Mouse (Mus musculus): ENCODE results near the gene Tet2. TPM values are rescaled to one million over a fixed set of nuclear protein-coding genes. Genes with fewer than 3 reads are reported as not detected.

Tet2 gene
- total RNA-seq, 2 experiments from 2014 or later = 68.7 TPM

DNA sequence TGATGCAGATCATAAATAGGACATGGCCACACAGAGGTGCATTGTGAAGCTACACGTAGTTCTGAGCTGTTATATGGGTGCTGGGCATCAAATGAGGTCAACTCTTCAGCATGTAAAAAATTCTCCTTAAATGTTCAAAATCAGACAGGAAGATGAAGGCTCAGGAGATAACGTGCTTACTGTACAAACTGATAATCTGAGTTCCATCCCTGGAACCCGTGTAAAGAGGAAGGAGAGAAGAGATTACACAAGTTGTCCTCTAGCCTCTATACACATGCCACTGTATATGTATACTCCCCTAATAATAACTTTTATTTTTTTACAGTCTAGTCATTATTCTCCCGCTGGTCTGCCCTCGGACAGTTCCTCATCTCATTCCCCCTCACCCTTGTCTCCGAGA lies 21.7 kb downstream of the Tet2 start:
- ATAC-seq (ENCODE audit: poor library complexity, severe bottlenecking) = no peak

DNA sequence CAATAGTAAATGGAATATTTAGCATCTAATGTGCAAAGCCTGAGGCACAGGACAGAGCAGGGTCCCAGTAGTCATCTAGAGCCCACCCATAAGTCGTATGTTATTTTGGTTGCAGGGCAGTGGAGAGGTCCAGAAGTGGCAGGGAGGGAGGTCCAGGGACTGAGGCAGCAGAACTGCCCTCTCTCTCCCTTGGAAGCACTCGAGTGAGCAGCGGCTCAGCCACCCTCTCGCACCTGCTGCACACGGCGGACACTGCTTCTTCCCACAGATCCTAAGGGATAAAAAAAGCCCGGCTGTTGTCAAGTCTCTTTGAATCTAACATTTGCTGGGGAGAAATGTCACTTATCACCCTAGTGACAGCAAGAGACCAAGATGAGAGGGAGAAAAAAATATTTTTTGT lies 22.6 kb downstream of the Tet2 start:
- ATAC-seq (ENCODE audit: poor library complexity, severe bottlenecking) = no peak

DNA sequence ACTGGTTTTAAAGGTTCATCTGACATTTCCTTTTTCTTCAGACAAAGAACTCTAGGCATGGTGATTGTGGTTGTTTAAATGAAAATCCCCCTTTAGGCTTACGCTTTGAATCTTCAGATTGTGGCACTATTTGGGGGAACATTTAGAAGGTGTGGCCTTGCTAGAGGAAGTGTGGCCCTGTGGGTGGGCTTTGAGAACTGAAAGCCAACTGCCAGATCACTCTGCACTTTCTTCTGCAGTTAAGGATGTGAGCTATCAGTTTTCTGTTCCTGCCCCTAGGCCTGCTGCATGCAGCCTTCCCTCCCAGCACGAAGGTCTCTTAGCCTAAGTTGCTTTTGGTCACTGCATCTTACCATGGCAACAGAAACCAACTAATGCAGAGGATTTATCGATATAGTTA lies 26.1 kb downstream of the Tet2 start:
- ATAC-seq (ENCODE audit: poor library complexity, severe bottlenecking) = peak; percentile 33

DNA sequence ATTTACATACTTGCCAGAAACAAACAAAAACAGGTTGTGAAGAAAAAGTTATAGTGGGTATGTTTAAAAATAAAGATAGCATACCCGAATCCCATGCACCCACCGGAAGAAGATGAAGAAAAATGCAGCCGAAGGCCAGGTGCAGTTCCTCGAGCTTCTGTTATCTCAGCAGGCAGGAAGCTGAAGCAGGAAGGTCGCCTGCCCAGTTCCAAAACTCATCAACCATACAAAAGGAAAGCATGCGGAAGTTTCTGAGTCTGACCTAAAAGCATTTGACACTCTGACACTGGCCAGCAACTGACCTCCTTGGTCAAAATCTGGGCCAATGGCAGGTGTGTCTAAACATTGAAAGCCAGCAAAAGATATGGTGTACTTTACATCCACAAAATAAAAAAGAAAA lies 26.8 kb downstream of the Tet2 start:
- ATAC-seq (ENCODE audit: poor library complexity, severe bottlenecking) = no peak

DNA sequence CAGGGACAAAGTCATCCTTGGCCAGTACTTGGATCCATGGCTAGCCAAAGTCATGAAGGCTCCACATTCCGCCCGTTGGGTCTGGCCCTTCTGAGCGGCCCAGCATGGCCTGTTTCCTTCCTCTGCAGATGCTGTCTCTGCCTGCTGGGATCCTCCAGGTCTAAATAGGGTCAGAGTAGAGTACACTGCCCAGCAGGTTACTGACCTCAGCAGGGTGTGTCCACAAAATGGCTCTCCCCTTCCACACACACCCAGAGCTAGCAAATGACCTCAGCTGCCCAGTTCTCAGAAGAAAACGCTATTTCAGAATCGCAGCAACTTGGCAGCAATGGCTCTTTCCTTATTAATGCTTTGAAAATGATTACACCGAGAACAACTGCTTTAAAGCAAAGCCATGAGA lies 27.5 kb downstream of the Tet2 start:
- no peak for ATAC-seq (ENCODE audit: poor library complexity, severe bottlenecking)

DNA sequence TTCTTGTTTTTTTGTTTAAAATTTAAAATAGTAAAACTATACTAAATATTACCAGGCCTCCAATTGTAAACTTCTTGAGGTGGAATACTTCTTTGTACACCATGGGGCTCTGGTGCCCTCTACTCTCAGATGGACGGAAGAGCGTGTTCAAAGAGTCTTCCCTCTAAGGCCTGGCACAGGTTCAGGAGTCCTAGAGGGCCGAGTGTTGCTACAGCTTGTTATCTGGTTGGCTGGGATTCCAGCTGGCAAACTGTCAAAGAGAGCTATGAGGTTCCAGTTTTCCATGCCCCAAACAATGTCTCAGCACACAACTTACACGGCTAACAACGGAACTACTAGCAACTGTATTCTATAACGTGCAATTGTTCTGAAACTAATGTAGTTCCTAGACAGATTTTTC lies 28.8 kb downstream of the Tet2 start:
- ATAC-seq (ENCODE audit: poor library complexity, severe bottlenecking) = no peak

DNA sequence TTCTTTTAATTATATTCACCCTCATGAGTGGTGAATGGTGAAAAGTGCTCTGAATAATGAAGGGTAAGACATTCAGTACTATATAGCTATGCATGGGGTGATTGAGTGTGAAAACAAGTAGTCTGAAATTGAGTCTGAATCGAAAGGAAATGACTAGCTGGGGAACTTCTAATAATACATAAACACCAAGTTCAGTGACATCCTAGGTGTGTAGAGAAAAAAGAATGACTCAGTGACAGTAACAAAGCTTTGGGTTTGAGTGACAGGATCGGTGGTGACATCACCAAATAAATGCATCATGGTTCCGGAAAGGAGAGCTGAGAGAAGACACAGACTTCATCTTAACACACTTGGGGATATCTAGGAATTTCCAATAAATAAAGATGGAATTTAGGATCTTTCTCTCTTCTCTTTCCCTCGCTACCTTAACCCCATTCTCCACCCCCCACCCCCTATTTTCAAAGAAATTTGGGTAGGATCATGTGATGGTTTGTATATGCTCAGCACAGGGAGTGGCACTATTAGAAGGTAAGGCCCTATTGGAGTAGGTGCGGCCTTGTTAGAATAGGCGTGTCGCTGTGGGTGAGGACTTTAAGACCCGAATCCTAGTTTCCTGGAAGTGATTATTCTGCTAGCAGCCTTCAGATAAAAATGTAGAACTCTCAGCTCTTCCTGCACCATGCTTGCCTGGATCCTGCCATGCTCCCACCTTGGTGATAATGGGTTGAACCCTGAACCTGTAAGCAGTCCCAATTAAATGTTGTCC lies 29.6 kb downstream of the Tet2 start:
- ATAC-seq (ENCODE audit: poor library complexity, severe bottlenecking) = no peak

DNA sequence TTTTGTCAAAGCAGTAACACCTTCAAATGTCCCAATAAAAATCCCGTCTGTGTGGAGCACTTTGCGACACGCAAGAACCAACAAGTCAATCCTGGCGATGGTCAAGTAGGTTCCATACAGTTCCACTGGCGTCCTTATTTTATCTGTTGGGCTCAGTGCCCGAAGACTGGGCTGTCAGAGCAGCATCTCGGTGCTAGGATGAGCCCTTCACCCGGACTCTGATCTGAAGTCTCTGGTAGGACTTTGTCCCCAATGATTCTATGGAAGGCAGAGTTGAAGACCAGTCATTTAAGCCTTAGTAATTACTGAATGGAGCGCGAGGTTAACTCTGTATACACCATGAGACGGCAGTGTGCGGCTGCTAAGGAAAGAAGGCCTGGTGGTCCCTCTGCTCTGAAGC lies 30.6 kb downstream of the Tet2 start:
- no peak for ATAC-seq (ENCODE audit: poor library complexity, severe bottlenecking)

DNA sequence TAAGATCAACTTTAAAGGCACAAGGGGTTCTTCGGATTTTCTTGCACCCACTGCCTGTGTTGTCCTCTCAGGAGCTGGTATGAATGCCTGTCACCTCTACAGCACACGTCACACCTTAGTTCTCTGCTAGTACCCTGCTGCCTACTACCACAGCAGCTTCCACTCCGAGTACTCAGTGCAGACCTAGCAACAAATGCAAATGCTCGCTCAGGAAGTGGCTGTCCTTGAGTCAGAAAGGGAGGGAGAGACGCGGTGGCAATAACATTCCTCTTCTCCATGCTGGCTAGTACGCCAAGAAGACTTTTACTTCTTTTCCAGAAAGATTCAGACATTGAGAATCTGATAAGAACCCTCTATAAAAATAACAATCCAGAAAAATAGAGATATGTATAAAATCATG lies 31.5 kb downstream of the Tet2 start:
- no peak for ATAC-seq (ENCODE audit: poor library complexity, severe bottlenecking)

DNA sequence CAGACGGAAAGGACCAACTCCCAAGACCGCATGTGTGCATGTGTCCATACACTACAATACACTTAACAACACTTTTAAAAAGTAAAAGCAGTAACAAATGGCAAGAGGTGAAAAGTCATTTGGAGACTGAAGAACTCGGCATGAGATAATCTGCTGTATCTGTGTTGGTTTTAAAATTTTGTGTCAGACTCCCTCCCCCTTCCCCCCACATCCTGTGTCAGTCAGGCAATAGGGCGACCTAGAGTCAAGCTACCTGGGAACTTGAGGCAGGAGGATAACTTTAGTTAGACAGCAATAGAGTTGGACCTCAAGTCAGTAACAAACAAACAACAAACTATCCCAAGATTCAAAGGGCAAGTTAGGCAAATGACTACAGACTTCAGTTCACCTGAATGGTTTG lies 34.6 kb downstream of the Tet2 start:
- ATAC-seq (ENCODE audit: poor library complexity, severe bottlenecking) = no peak

DNA sequence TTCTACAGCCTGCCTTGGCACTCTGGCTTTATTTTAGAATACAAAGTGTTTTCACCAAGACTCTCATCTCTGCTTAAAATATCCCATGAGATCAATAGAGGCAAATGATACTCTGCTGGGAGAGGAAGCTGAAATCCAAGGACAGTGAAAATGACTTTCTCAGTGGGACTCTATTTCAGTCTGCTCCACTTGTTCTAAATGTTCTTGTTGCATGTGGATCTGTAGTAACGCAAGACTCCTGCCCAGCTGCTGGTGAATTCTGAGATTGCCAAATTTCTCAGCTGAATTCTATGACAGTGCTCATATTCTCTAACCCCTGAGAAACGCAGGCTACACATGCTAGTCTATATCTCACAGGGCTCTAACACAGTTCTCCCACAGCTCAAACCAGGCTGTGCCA lies 35.1 kb downstream of the Tet2 start:
- no peak for ATAC-seq (ENCODE audit: poor library complexity, severe bottlenecking)

DNA sequence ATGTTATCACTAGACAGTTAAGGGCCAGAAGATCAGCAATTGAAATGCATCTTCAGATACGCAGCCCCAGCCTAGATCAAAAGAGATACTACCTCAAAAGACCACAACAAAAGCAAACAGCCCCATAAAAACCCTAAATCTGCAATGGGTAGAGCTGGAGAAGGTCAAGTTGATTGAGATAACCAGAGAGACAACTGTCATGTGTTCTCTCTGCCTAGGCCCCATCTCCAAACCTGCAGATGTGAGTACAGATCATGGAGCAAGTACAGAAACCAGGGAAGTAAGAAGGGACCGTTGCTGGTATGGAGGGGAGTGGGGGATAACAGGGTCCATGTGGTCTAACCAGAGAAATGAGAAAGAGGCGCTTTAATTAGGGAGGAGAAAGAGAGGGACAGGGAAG lies 36.1 kb downstream of the Tet2 start:
- no peak for ATAC-seq (ENCODE audit: poor library complexity, severe bottlenecking)

DNA sequence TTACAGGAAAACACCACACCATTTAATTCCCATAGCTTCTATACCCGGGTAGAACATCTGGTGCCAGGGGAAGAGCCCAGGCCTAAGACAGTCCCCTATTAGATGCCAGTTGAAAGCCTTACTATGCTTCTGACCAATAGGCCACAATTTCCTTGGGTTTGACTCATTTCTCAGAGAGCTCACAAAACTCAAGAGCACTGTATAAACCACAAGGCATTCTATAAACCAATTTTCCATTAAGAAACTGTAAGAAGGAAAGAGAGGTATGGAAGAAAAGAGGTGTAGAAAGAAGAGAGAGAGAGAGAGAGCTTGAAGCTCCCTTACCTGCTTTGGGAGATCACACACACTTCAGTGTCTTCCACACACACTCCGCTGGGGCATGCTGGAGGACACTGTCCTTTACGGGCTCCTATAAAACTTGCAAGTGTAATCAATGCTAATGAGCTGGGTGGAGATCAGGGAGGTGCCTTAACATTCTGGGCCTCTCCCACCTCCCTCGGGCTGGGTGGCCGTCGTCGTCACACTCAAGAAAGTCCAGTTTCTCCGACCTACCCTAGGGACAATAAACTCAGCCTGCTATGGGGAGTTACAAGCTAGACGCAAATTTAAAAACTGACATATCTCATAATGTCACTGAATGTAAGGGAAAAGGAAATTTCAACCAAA lies 38.5 kb downstream of the Tet2 start:
- ATAC-seq (ENCODE audit: poor library complexity, severe bottlenecking) = no peak

DNA sequence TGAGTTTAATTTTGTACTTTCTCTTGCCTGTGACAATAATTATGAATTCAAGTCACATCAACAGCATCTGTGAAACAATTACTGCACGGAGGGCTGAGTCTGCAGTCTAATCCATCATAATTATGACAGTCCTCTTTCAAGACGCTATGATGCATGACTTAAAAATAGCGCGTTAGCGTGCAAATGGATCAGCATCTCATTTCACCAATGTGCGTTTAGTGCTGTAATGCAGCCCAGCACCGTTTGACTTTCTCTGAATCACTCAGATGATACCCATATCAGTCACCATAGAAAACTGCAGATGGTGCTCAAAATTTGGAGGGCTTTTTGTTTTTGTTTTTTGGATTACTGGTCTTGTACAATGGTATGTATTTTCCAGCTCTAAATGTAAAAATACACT lies 48.0 kb downstream of the Tet2 start:
- no peak for ATAC-seq (ENCODE audit: poor library complexity, severe bottlenecking)

DNA sequence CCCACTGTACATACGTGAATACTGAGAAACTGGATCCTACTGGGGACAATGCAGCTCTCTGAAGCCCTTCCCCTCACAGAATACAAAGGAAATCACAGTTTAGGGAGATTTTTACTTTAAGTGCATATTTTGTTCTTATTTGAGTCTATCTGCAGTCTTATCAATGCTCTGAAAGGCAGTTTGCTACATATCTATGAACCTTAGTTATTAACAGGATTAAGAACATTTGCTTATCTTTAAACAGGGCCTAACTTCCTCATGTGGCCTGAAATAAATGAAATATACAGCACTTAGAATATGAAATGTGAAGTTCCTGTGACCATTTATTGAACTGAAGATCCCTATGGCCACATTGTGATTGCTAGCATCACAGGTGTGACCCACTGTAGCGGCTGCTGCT lies 53.6 kb downstream of the Tet2 start:
- ATAC-seq (ENCODE audit: poor library complexity, severe bottlenecking) = no peak

DNA sequence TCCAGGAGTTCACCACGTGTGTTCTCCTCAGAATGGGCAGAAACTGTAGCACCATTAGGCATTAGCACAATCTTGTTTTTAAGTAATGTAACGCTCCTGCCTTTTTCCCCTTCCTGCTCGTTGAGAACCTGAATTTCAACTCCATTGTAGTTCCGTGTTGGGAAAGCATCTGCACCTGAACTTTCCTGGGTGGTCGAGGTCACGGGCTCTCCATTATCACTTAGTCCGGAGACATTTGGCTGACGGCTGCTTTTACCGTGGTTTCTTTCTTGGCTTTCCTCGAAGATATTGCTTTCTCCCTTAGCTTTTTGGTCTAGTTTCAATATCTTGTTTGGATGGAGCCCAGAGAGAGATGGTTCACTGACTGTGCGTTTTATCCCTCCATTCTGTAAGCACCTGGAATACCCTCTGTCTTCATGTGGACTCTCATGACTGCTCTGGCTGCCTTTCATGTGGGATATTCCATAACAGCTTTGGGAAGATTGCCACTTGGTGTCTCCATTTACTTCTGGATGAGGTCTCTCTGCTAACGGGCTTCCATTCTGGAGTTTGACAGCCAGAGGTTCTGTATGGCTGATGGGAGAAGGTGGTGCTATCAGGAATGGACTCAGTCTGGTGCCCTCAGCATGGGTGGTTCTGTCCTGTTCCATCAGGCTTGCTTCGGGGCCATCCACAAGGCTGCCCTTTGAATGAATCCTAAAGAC lies 56.8 kb downstream of the Tet2 start:
- ATAC-seq (ENCODE audit: poor library complexity, severe bottlenecking) = no peak

DNA sequence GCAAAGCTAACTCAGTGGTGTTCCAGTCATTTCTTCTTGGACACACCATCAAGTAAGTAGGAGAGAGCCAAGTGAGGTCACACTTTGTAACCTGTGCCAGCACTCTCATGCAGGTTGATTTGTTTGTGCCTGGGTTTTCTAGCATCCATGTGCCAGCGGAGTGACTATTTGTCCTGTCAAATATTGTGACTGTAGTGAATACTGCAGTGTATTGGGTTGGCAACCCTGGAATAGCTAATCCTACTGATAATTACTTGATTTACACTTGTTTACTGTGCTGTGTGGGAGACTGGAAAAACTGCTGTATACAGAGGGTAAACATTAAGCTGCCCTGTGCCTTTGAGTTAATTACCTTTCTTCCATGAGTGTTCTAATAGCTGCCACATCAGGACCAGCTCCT lies 62.1 kb downstream of the Tet2 start:
- ATAC-seq (ENCODE audit: poor library complexity, severe bottlenecking) = no peak

DNA sequence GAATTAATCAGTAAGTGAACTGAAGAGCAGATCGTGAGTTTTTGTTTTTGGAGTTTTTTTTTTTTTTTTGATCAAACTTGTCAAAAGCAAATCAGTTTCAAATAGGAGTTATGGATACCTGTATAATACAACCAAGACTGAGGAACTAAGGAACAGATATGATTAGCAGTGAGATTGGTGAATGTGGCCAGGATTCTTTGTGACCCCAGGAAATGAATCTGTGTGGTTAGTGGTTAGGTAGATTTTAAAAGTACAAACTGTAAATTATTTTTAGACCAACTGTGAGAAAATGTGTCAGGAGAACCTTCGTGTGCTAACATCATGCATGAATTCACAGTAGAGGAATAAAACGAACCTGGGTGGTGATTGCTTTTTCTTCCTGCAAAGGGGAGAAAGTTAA lies 66.0 kb downstream of the Tet2 start:
- ATAC-seq (ENCODE audit: poor library complexity, severe bottlenecking) = peak; percentile 38; the same call in 1 of the 2 replicates

DNA sequence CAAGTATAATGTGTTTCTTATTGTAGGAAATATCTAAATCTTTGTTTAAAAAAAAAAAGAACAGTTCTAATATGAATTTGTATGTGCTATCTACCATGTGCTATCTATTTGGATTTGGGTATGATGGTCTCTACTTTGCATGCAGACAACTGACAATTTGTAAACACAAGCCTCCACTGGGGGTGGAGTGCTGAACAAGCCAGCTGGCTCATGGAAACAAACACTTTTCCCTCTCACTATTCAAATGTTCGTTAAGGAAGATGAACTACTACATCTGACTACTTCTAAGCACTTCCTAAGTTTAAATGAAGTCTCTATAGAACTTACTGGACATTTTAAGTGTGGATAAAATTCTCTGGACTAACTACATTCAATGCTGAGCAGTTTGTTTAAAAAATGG lies 71.2 kb downstream of the Tet2 start:
- ATAC-seq (ENCODE audit: poor library complexity, severe bottlenecking) = no peak

DNA sequence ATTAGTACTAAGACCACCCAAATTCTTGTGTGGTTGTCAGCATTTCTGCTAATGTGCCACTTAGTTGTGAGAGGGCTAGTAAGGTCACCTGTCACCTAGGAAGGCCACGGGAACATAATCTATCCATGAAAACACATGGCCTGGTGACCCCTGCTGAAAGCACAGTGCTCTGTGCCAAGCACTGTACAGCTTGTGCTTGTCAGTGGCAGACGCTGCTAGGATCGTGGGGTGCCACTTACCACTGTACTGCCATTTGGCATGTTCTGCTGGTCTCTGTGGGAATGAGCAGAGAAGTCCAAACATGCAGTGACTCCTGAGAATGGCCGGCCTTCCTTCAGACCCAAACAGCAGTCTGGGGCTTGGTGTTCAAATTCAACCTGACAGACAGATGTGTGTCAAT lies 73.8 kb downstream of the Tet2 start:
- ATAC-seq (ENCODE audit: poor library complexity, severe bottlenecking) = no peak

DNA sequence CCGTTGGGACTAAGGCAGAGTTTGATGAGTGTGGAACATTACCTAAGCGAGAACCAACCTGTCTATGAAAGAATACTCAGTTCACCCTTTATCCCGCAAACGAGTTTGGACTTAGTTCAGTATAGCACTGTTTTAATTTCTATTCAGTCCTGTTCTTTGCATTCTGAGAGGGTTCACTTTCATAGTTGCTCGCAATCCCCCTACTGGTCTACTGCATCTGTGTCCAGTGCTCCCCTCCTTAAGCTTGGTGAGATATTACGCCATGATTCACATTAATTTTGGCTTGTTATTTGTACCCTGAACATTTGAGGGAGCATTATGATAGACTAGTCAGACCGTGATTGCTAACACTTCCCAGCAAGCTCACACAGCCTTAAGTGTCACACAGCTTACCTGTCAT lies 76.1 kb downstream of the Tet2 start:
- no peak for ATAC-seq (ENCODE audit: poor library complexity, severe bottlenecking)

DNA sequence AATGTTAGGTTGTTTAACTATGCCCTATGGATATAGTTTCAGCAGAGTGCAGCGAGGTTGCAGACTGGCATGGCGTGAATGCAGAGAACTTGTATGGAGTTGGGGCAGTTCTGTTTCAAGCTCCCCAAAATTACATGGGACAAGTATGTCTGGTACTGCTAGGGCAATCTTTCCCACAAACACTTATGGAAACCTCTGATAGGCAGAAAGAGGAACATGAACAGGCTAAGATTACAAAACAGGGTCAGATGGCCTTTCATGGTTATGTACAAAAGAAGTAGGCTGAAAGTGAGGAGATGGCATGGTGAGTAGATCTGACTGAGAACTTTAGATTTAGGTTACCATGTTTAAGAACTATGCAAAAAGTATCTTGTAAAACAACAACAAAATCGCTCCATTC lies 81.7 kb downstream of the Tet2 start:
- peak; percentile 79 for ATAC-seq (ENCODE audit: poor library complexity, severe bottlenecking)
